Mouse (Mus musculus) urinary bladder, postnatal 36 days (tissue): ENCODE data around the gene Zfp661.
"Not testable (repeated sequence)": the region's sequence is repeated elsewhere in the genome, so short reads cannot be mapped to it uniquely, and the experiment has no call there.

Experiments used
- DNase-seq, 2 experiments: peaks; one replicate each; pipeline ENCODE4 v3.0.0; 2022; ENCODE audit warnings: low spot score in 2 of 2, mixed read lengths in 1 of 2

The Zfp661 gene

DNA sequence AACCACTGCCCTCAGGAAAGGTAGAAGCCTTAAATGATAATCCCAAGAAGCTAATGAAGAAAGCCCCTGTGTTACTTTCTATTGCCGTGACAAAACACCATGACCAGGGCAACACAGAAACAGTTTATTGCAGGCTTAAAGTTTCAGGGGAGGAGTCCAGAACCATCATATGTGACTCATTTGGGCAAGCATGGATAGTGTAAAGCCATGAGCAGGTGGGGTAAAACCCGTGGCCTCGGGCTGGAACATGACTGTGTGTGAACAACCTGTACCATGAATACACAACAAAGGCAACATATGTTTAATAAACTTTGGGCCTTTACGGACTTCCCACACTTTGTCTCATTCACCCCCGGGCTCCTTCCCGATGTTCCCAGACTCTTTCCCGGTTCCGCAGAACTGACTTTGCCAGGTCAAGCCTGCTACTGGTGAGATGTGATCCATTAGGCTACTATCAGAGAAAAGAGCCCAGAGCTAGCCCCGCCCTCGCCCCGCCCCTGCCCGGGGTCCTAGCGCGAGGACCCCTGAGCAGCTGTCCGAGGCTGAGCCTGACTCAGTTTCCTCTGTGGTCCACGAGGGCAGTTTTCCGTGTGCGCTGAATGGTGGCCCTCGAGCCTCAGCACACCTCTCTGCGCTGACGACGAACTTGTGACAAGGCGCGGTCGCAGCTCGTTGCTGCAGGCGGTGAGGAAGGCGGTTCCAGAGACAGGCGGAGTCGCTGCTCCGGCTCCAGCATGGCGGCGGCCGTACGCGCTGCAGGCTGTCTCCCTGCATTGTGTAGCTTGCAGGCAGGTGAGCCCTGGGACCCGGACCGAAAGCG is at the start of gene Zfp661, which contains the start of gene Mrps5:
TSS of gene Zfp661 (minus strand) at position 401 of the 820 bp plus-strand sequence.
TSS of gene Mrps5 (plus strand) at position 529 of the 820 bp plus-strand sequence.
- DNase-seq, result peak; percentile 82 to 87

DNA sequence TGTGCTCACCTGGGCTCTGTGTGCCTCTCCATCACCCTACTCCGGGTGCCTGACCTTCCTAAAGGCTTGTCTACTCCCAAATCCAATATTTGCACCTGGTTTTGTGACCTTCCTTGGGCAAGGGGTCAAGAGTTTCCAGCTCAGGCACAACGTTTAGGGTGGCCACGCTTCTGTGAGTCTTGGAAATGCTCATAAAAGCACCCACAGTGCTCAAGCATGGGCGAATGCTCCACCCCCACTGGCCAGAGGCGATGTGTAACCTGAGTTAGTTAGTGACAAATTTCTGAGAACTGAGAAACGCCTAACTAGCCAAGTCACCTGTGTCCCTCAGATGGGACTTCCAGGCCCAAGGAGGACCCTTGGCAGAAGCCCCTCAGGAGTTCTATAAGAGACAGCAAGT is 48.7 kb upstream of the Zfp661 start:
- DNase-seq, result no peak

DNA sequence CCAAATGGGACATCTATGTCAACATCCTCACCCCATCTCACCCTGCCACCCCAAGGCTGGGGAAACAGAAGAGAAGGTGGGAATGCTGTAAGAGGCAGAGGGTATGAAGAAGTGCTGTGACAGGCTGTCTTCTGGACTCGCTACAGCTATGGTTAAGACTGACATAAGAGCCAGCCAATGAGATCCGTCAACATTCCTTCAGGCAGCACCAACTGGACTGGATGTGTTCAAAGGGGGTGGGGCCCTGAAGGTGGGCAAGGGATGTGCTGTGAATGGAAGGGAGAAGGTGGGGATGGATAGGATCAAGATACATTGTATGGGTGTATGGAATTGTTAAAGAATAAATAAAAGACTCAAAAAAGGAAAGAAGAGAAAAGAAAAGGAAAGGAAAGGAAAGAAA is 45.7 kb upstream of the Zfp661 start:
- DNase-seq, result no peak

DNA sequence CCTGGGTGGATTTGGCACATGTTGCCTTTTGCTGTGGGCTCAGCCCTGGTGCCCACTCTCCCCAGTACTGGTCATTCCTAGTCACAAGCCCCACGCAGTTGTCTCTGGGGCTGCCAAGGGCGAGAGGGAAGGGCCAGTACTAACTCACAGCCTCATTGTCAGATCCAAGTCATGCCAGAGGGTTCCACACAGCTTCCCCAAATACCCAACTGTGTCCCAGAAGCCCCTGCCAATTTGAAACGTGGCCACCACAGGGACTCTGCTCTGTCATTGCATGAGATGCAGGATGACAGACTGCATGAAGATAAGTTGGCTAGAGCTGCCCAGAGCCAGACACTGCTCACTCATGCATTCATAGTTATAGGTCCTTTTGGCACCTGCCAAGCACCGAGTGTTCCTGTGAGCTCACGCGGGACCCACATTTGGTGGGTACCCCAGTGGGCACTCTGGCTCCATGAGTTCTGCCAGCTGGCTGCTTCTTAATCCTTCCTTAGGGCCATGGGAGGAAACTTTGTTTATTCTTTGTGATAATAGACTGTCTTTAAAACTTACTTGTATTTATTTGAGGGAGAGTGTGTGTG is 41.2 kb upstream of the Zfp661 start:
- DNase-seq, result no peak

DNA sequence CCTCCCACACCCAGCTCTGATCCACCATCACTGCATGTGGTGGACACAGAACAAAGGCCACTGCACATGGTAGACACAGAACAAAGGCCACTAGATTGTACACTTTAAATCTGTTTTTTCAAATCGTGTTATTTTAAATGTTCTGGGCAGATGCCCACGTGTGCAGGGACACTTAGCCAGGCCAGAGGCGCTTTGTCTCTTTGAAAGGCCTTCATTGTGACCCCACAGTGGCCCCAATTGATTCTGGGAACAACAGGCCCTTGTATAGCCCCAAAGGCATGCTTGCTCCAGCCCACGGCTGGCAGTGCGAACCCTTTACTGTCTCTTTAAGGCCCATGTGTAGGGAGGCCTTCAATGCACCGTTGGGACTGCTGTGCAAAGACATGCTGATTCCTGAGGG is 40.5 kb upstream of the Zfp661 start:
- DNase-seq, result no peak

DNA sequence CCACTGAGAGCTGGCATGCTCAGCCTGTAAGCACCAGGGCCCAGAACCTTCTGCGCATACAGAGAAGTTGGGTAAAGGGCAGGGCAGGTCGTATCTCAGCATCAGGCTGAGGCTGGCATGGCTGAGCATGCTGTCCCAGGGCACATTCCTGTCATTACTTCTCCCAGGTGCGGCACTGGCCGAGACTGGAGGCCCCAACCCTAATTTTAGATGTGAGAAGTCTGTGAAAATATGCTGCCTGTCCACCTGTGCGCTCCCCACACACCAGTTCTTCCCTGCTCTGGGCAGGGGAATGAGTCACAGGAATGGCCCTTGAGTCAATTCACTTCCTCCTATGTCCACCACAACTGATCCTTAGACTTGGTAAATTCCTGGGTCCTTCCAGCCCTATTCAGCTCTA is 38.8 kb upstream of the Zfp661 start:
- DNase-seq, result peak; percentile 65 to 75

DNA sequence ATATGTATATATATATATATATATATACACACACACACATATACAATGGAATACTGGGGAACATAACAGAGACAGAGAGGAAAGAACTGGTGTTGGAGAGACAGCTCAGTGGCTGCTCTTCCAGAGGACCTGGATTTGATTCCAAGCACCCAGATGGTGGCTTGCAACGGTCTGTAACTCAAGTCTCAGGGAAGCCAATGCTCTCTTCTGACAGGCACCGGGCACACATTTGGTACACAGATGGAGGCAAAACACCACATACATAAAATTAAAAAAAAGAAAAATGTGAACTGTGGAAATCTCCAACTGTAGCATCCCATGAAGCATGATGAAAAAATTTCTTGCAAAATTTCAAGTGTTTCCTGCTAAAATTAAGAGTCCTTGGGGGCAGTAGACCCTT is 37.9 kb upstream of the Zfp661 start:
- no peak for DNase-seq

DNA sequence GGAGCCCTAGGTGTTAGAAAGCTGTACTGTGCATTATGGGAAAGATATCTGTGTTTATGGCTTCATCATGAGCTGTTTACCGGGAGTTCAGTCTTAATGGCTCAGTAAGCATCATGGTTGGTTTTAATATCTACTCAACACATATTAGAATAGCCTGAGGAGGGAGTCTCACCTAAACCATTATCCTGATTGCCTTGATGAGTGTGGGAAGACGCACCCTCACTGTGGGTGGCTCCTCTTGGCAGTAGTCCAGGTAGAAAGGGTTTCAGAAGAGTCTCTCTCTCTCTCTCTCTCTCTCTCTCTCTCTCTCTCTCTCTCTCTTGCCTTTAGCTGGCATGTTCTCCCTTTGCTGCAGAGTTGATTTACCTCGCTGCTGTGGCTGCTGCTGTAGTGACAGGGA is 35.2 kb upstream of the Zfp661 start:
- no peak for DNase-seq

DNA sequence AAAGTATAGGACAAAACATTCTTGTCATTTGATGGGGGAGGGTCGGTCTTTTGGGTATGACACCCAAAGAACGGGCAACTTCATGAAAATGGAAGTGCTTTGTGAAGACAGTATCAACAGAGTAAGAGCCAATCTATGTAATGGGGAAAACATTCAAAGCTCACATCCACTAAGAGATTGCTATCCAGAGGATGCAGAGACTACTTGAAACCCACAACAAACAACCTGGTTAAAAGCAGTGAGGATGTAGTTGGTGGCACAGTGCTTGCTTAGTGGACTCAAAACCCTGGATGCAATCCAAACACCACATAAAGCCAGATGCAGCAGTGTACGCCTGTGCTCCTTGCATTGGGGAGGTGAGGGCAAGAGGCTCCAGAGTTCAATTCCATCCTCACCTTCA is 32.4 kb upstream of the Zfp661 start:
- DNase-seq, result no peak

DNA sequence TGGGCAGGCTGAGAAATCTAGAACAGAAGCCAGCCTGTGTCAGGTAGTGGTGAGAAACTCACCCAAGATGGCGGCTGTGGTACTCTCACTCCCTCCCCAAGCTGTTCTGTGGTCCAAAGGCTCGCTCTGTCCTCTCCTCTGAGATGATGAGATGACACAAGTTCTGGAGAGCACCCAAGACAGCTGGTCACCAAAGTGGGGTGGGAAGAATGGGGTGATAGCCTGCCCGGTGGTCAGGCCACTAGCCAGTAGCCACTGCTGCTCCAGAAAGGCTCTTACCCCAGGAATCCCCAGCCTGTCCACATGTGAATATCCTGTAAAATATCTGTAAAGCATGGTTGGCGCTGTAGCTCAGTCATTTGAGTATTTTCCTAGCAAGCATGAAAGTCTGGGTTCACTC is 25.4 kb upstream of the Zfp661 start:
- DNase-seq, result no peak

DNA sequence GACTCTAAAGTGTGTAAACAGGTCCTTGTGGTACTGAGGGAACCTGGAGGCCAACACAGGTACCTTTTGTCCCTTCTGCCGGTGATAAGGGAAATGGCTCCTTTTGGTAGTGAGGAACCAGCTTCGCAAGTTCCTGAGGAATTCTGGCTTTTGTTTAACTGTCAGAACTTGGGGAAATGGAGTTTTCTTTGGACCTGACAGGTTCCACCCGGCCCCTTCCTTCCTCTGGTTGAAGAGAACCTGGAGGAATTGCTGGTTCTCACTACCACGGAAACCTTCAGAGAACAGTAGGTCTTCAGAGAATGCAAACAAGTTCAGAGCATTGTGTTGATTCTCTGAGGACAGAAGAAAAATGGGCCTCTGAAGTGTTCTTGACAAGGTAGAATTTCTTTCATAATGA is 24.5 kb upstream of the Zfp661 start:
- DNase-seq, result no peak

DNA sequence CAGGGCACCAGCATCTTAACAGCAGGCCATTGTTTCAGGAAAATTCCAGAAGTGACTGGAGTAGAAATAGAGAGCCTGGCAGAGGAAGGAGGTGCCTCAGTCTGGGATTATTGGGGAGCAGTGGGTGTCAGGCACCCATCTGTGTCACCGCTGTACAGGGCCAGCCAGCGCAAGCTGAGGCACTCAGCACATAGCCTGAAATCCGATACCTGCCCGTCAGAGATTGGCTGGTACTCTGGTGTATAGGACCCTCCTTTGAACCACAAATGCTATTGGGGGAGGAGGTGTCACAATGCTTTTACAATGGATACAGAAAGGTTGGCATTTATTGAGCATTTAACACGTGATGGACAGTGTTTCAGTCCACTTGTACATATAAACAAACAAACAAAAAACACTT is 22.1 kb upstream of the Zfp661 start:
- no peak for DNase-seq

DNA sequence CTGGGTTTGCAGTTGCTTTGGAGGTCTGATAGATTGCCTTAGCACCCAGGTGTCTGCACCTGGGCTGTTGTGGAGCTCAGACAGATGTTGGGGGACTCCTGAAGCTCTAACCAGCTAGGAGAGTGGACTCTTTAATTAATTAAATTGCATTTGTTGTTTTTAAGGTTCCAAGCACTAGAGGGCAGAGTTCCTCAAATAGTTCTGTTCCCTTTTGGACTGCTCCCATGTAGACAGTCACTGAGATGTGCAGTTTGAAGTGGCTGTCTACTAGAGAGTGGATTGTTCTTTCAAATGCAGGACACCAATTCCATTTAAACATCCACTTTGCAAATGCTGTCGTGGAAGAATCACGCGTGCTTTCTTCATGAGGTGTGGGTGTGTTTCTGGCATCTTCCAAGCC is 21.3 kb upstream of the Zfp661 start:
- no peak for DNase-seq

DNA sequence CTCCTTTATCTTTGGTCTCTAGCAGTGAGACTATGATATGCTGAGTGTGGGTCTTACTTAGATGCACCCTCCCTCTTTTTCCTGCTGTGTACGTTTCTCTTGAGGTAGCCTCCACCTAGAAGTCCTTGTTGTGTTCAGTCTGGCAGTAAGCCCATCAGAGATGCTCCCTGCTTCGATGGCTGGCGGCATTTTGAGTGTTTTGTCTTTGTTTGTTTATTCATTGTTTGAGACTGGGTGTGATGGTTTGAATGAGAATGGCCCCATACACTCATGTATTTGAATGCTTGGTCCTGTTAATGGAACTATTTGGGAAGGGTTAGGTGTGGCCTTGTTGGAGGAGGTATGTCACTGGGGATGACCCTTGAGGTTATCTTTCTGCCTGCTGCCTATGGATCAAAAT is 18.3 kb upstream of the Zfp661 start:
- DNase-seq, result no peak

DNA sequence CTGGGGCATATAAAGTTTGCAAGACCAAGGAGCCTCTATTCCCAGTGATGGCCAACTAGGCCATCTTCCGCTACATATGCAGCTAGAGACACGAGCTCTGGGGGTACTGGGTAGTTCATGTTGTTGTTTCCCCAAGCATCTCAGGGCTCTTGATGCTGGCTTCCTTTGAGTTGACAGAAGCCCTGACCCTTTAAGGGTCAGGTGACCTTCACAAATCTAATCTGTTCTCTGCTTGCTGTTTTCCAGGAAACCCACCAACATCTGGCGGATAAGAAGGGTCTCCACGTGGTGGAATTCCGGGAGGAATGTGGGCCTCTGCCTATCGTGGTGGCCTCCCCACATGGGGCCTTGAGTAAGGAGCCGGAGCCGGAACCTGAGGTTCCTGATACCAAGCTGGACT is 16.5 kb upstream of the Zfp661 start:
- DNase-seq, result not testable (repeated sequence)

DNA sequence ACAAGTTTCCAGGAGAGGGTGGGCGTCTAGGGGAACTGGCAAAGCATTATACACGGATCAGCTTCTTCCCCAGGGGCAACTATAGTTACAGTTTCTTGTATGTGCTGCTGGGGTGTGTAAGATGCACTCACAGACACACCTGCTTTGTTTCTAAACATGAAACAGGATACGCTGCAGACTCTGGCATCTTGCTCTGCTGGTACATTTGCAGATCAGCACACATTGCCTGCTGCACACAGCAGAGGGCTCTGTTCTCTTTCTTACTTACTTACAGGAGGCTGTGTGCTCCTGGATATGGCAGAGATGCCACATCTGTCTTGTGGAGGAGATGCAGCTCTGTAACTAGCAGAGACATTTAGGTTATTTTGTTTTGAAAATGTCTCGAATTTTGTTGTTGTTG is 3.9 kb upstream of the Zfp661 start:
- DNase-seq, result no peak

DNA sequence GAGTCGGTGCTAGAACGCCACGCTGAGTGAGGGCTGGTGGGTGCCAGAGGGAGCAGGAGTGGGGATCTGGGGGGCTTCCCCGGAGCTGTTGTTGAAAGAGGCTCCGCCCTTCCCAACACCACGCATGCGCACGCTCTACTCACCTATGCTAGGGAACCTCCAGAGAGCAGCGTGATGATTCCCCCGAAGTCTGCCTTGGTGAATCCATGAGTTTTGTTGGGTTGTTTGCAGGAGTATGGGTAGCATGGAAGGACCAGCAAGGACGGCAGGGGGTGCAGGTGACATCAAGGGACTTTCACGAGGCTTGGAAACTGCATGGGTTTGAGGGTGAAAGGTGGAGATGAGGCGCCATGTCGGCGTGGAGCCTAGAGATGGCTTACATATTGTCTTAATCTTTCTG is 3.3 kb upstream of the Zfp661 start:
- no peak for DNase-seq

DNA sequence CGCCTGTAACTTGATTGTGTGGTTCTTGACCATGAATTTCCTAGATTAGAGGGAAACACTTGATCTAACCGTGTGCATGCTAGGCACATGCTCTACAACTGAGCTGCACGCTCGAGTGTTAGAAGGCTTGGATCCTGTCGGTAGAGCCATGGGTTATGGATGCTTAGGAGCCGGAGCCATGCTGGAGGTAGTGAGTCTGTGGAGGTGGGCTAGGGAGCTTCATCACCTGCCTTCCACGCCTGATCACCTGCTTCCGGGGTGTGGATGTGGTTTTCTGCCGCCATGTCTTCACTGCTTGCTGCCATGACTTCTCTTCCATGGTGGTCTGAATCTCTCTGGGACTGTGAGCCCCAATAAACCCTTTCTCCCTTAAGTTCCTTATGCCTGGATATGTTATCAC is 2.0 kb upstream of the Zfp661 start:
- DNase-seq, result no peak

DNA sequence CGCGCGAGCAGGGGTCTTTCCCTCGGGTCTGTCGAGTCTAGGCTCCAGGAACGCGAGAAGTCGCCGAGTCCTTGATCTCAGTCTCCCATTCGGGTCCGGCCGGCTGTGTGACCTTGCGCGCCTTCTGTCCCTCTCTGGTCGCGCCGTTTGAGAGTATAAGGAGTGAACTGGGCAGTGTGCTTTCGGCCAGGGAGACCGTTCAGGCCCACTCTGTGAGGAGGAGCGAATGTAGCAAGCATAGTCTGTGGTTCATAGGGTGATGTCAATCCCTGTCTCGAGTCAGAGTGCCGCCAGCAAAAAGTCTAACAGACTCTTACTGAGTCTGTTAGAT is 585 bp upstream of the Zfp661 start:
- no peak for DNase-seq

DNA sequence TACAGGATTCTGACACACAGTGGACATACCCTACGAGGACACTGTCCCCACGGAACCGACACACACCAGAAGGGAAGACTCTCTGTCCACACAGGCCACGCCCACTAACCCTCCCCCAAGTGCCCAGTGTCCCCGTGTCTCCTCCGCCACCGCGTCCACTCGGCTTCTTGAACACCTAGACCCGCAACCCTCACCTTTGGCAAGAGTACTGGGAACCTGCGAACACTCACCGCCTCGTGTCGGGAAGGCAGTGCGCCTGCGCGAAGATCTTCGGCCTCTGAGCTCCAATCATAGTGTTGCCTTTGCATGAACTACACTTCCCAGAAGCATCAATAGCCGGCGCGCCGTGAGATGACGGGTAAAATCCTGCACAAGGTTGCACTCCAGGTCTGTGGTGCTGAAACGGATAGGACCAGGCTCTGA is 2.4 kb downstream of the Zfp661 start:
- DNase-seq, result peak; percentile 87 to 92

DNA sequence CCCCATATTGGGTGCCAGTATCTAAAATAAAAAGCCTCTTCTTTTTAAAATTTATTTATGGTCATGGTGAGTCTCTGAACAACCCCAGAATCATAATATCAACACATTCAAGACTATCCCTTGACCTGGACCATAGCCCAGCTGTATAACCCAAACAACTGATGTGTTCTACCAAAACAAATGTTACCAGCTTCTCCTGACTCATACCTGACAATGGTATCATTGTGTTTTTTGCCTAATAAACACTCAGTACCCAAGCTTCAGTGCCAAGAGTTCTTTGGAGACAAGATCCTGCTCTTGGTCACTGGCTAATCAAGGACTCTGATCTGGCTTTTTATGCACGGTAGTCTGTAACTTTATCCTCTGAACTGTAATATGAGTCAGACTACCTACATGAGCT is 13.6 kb downstream of the Zfp661 start:
- DNase-seq, result no peak

DNA sequence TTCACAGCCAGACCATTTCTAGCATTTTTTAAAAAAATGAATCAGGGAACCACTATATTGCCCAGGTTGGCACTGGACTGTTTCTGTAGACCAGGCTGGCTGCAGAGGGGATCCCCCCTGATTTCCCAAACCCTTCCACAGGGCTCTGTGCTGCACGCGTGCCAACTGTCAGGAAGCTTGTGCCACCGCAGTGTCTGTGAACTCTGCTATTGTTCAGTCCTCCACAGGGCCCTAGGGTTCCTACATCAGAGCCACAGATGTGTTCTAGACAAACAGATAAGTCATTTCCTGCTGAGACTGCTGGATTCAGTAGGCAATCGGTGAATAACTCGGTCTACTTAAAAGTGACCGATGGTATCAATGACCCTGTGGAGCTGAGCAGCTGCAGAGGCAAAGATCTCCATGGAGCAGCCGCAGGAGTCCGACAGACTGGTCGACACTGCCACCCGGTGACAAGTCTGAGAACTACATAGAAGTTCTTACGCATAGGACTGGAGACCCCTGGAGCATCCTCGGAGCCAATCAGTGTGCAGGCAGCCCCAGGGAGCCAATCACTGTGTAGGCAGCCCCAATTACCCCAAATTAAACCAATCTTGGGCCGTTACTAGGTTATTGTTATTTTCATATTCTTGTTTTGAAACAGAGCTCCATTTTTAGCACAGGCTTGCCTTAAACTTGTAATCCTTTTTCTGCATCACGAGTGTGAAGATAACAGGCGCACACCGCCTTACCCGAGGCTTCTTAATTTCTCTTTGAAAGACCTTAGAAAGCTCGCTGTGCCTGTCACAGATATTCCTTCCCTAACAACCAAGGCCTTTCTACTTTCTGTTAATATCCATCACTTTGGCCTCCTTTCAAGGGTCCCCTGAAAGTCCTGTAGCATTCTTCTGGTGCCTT is 27.6 kb downstream of the Zfp661 start:
- peak; percentile 71 to 73 for DNase-seq

DNA sequence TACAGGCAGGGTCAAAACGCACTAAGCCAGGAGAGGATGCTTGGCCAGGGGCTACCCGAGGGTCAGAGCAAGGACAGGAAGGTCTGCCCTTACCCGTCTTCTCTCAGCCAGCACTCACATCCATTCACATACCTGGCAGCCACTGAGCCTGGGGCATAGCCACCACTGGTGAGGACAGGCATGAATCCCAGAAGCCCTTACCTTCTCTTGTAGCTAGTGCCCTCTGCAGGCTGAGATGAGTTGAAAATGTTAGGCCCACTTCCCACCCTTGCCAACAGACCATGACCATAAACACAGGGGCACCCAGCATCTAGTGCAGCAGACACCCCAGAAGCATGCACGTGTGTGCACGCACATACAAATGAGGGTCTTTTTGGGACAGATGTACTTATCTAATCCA is 35.8 kb downstream of the Zfp661 start:
- DNase-seq, result no peak
